8 mouse cellular contexts compared by ENCODE assay signal in genomic region chr5:135934481-135935175, GRCm38 (mm10). TPM values are rescaled to one million over a fixed set of nuclear protein-coding genes. Genes with fewer than 3 reads are reported as not detected.
DNase-seq lines count a peak whose midpoint lies in the region; ATAC-seq lines count a peak whose summit lies in the region.

Ywhag (minus strand) TSS chr5:135934616.

- WGBS in hindbrain, embryonic 12.5 days = under 1% methylated on average over 45 of the region's 48 CpGs

- H3K4me3 ChIP-seq in hindbrain, embryonic 12.5 days = peak within 1 kb of the TSS; percentile 88

- peak within 1 kb of the TSS; percentile 96 for H3K27ac ChIP-seq in hindbrain, embryonic 12.5 days

- peak within 1 kb of the TSS; percentile 63 for H3K4me2 ChIP-seq in hindbrain, embryonic 12.5 days (replicated peaks)

- H3K9ac ChIP-seq in hindbrain, embryonic 12.5 days = peak within 1 kb of the TSS; percentile 95

- H3K9me3 ChIP-seq in hindbrain, embryonic 12.5 days (replicated peaks) = no peaks in the 10 kb centered on the region

- peaks cover 25% of the 10 kb centered on the region for H3K36me3 ChIP-seq in hindbrain, embryonic 12.5 days

- DNase-seq in NIH3T3 (ENCODE audit: low read depth) = peak; percentile 98
- peak; percentile 99 for DNase-seq in cerebellum, postnatal 10 days
- peak; percentile 94 to 97 for DNase-seq in frontal cortex, postnatal 10 days (ENCODE audit: low spot score in 2 of 2)
- peak; percentile 96 to 97 for DNase-seq in layer of hippocampus, postnatal 14 days (ENCODE audit: low spot score in 2 of 2)
- peak; percentile 98 for DNase-seq in lung, postnatal 14 days
- DNase-seq in retina, adult 2 months (ENCODE audit: low read depth, low spot score) = peak; percentile 94
- peak; percentile 97 to 98 for DNase-seq in thymus, postnatal 36 days

- peak; percentile 96 for ATAC-seq in hindbrain, embryonic 12.5 days (ENCODE audit: low FRiP score)

- H3K4me1 ChIP-seq in hindbrain, embryonic 12.5 days = peaks cover 37% of the 10 kb centered on the region

- H3K27me3 ChIP-seq in hindbrain, embryonic 12.5 days = no peaks in the 10 kb centered on the region

RNA-seq across cellular contexts. Expression of gene Ywhag, which starts in this region (rescaled TPM):
- polyA plus RNA-seq in hindbrain, embryonic 12.5 days (2016; fragmentation: Nextera tagmentation; extraction: Ambion mirVana) = 469 and 505 TPM in 2 replicates
- total RNA-seq in layer of hippocampus, postnatal 14 days (2021) = 1,000 to 10,000 TPM; 1,522 to 1,558 TPM

Comparison
In these comparisons a context has a peak if more than half of its experiments do, and no peak if none do; other contexts are left out.
1. Peak in every context shown above with its lines: DNase-seq, ATAC-seq, H3K4me3 ChIP-seq and H3K27ac ChIP-seq.